Mouse (Mus musculus): ENCODE data around the gene Plekhh3.

GRCm38 (mm10) chr11:101185441-101185840 lies 14.3 kb upstream of the Plekhh3 start:
- no peak for TF ChIP-seq FLI1 (IDR thresholded peaks at IDR 0.05; ENCODE audit: low read length)
- no peak for TF ChIP-seq GATA1 (IDR thresholded peaks at IDR 0.05; ENCODE audit: borderline replicate concordance, low read length)
